Mouse (Mus musculus) cerebral cortex, adult 2 months (tissue): Measurements from ENCODE around the gene Resf1.

Source experiments
- WGBS: fragments of 180-500 bp; shearing (Covaris S2); methylation state at CpG from one replicate; pipeline ENCODE4 v1.1.7; 2018; 5-methylcytosine and 5-hydroxymethylcytosine counted together

Gene Resf1

DNA sequence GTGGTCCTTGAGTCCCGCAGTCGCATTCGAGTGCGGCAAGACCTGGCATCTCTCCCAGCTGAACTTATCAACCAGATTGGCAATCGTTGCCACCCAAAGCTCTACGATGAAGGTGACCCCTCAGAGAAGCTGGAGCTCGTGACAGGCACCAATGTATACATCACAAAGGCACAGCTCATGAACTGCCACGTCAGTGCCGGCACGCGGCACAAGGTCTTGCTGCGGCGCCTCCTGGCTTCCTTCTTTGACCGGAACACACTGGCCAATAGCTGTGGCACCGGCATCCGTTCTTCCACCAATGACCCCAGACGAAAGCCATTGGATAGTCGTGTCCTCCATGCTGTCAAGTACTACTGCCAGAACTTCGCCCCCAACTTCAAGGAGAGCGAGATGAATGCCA is 53.3 kb downstream of the Resf1 start:
- WGBS = 96% methylated on average over 20 of the region's 20 CpGs

DNA sequence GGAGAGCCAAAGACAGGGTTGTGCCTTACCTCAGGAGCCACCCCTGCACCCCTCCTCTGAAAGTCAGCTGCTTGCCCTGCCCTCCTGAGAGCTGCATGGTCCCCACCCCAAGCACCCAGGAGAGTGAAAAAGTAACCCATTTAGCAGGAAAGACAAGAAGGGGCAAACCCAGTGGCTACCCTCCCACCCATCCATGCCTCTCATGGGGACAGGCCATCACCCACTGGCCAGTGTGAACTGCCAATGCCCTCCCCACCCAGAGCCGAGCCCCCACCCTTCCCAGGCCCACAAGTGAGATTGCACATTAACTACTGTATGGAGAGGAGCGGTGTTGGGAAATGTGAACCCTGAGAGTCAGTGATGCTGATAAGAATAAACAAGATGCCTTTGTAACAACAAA is 56.8 kb downstream of the Resf1 start:
- WGBS = 88% methylated on average over 2 of the region's 2 CpGs

DNA sequence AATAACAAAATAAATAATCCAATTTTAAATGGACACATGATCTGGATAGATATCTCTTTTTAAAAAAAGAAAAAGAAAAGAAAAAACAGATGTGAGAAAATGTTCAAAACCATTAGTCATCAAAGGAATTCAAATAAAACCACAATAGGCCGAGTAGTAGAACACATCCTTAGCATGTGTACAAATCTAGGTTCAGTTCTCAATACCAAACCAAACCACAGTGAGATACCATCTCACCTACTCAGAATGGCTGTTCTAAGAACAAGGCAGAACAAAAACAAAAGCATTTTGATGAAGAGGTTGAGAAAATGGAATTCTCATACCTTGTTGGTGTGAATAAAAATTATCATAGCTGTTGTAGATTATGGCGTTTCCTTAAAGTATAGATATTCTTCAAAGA is 57.2 kb downstream of the Resf1 start:
- 94% methylated on average over 2 of the region's 2 CpGs for WGBS

DNA sequence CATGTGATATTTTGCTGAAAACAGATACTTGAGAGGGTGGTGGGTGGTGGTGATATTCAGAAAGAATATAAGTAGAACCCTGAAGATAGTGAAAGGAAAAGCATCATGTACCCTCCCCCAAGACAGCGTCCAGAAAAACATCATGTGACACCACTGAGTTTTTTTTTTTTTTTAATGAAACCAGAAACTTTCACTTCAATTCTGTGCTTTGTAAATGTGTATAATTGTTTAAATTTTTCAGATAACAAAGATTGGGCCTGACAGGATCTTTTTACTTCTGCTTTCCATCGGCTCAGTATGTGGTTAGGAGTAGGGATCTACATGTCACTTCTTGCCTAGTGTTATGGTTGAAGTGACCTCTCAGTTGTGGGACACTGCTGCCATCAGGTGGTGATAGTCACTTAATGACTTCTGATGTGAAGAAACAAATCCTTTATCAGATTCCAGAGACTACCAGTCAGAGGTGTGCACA is 65.8 kb downstream of the Resf1 start:
- 39% methylated on average over 2 of the region's 2 CpGs for WGBS

DNA sequence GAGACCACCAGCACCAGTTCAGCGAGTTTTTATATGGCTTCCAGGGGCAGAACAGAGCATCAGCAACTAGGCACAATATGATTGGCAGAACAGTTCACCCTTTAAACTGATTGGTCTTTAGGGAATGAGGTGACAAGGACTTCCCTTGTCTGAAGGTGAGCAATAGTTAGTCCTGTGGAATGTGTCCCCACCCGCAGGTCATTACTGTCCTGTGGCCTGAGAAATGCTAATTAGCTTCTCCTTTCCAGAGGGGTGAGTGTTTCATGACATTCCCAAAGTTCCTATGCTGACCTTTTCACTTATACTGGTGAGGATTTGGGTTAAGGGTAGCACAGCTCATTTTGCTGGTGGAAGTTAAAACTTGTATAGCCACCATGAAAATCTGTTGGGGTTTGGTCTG is 74.3 kb downstream of the Resf1 start:
- WGBS = 76% methylated on average over 2 of the region's 2 CpGs
